Mouse (Mus musculus) B cell, adult 67 days (primary cell): ENCODE measurements around the gene Abhd2. TPM values are rescaled to one million over a fixed set of nuclear protein-coding genes. Genes with fewer than 3 reads are reported as not detected.

Experiments
- total RNA-seq, 2 experiments: library from RNA; stranded (reverse); gene quantifications; 4 replicates each; pipeline ENCODE4 v1.2.4; 2023

The Abhd2 gene
- total RNA-seq: 10 to 100 TPM; 77.4 to 79.3 TPM

GRCm38 (mm10) chr7:79272789-79273718 is at the start of gene Abhd2:
Gene Abhd2, plus strand, starts transcription at chr7:79273199.

GRCm38 (mm10) chr7:79386422-79387133 is 113.6 kb downstream of the Abhd2 start, which contains the start of gene Rlbp1:
Gene Rlbp1, minus strand, starts transcription at chr7:79387048.

GRCm38 (mm10) chr7:79391883-79392649 is 119.1 kb downstream of the Abhd2 start, which contains the start of gene Fanci:
Gene Fanci, plus strand, starts transcription at chr7:79391929.

Other genes with a start within 250 kb of the Abhd2 start
- gene Acan, start 219.7 kb upstream of the Abhd2 start, total RNA-seq: not detected
- not detected for gene Hapln3, start 142.2 kb upstream of the Abhd2 start, total RNA-seq
- 10 to 100 TPM; 25.1 to 29.5 TPM for gene Mfge8, start 124.1 kb upstream of the Abhd2 start, total RNA-seq
- gene Rlbp1, start 113.8 kb downstream of the Abhd2 start, total RNA-seq: not detected
- gene Fanci, start 118.7 kb downstream of the Abhd2 start, total RNA-seq: 1 to 10 TPM; 3.0 to 4.1 TPM
- 100 to 1,000 TPM; 178 to 191 TPM for gene Polg, start 193.2 kb downstream of the Abhd2 start, total RNA-seq